Mouse (Mus musculus) neural tube, embryonic 11.5 days (tissue): ENCODE measurements around the gene Fbxl20. TPM values are rescaled to one million over a fixed set of nuclear protein-coding genes. Genes with fewer than 3 reads are reported as not detected.

Experiments used
- ATAC-seq: fragments of 200-750 bp; cut with Nextera tagmentation; 2 replicates; pipeline ENCODE4 v1.8.0; 2017; ENCODE audit warnings: moderate number of reproducible peaks, mild to moderate bottlenecking, moderate TSS enrichment, moderate library complexity; ENCODE audit not compliant: insufficient read depth, low FRiP score, low TSS enrichment
- DNase-seq: peaks from one replicate; pipeline ENCODE4 v3.0.0-alpha.2; 2015; ENCODE audit warnings: low spot score
- H3K27ac ChIP-seq: fragments of 300-500 bp; sonication (generic); 2 replicates; pipeline ENCODE4 v1.5.1; 2014; ENCODE audit warnings: low read depth, mild to moderate bottlenecking, low read length
- H3K27me3 ChIP-seq: fragments of 300-500 bp; sonication (generic); 2 replicates; pipeline ENCODE4 v1.6.1; 2014; ENCODE audit warnings: mild to moderate bottlenecking, low read length, mixed read lengths; ENCODE audit not compliant: control insufficient read depth, insufficient read depth
- H3K36me3 ChIP-seq: fragments of 300-500 bp; sonication (generic); 2 replicates; pipeline ENCODE4 v1.6.1; 2014; ENCODE audit warnings: mild to moderate bottlenecking, low read length, moderate library complexity, mixed read lengths; ENCODE audit not compliant: control insufficient read depth, insufficient read depth
- H3K4me1 ChIP-seq: fragments of 300-500 bp; sonication (generic); 2 replicates; pipeline ENCODE4 v1.6.1; 2014; ENCODE audit warnings: low read length, mixed read lengths; ENCODE audit not compliant: control insufficient read depth, insufficient read depth
- H3K4me2 ChIP-seq: fragments of 300-500 bp; sonication (generic); 2 replicates; pipeline ENCODE4 v1.6.1; 2014; ENCODE audit warnings: low read depth, mild to moderate bottlenecking, moderate library complexity
- H3K4me3 ChIP-seq: fragments of 300-500 bp; sonication (generic); 2 replicates; pipeline ENCODE4 v1.5.1; 2014; ENCODE audit warnings: low read depth, low read length
- H3K9ac ChIP-seq: fragments of 300-500 bp; sonication (generic); 2 replicates; pipeline ENCODE4 v1.6.1; 2014; ENCODE audit warnings: mild to moderate bottlenecking, low read length
- H3K9me3 ChIP-seq: fragments of 300-500 bp; sonication (generic); 2 replicates; pipeline ENCODE4 v1.6.1; 2016; ENCODE audit warnings: low read length; ENCODE audit not compliant: control insufficient read depth
- WGBS: fragments of 180-500 bp; shearing (Covaris S2); extraction: QIAGEN DNeasy Blood & Tissue Kit; methylation state at CpG from one replicate; pipeline ENCODE4 v1.1.7; 2014; 5-methylcytosine and 5-hydroxymethylcytosine counted together
- polyA plus RNA-seq: library from polyadenylated mRNA; unstranded; fragments of >200 nt; fragmentation: Nextera tagmentation; extraction: Ambion mirVana; gene quantifications from 2 replicates; pipeline ENCODE4 v1.2.1, GENCODE M21; 2014

Fbxl20 gene
- polyA plus RNA-seq, 1 experiment from 2014 or later: 24.1 TPM

- Histone ChIP-seq H3K4me3 (no peak overlapping the region), H3K9ac (no peak overlapping the region), H3K36me3 (no peaks in the 10 kb centered on the region), H3K4me2 (no peak overlapping the region), H3K27ac (no peak overlapping the region), H3K27me3 (no peaks in the 10 kb centered on the region), H3K4me1 (no peaks in the 10 kb centered on the region), H3K9me3 (no peaks in the 10 kb centered on the region)
- DNase-seq (no peak), ATAC-seq (no peak)
- 86% methylated on average over 8 of the region's 8 CpGs for WGBS
Observed at GRCm38 (mm10) chr11:98077086-98077485, 73.1 kb downstream of the Fbxl20 start.

DNA sequence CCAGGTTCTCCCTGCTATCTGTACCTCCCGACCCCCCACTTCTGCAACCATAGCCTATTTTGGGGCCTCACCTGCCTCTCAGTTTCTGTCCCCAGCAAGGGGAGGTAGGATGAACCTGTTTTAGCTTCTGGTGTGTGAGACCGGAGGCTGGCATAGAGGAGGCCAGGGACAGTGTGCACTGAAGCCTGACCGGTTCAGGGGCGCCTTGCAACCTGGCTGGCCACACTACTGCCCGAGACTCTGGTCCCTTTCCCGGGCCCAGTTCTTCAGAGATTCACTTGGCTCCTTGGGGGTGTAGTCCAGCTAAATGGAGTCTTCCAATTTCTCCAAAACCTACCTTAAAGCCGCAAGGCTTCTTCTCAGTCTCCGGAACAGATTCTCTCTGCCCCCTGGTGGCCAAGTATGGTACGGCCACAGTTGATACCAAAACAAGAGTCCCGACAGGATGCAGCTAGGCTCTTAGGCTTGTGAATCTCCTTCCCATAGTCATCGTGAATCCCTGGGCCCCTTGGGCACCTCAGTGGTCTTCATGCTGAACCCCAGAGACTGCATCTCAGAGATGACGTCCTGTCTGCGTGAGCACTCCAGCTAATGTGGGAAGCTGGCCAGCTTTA lies 74.9 kb downstream of the Fbxl20 start:
- H3K9me3 ChIP-seq: no peaks in the 10 kb centered on the region
- ATAC-seq (no peak), DNase-seq (peak; percentile 90)
- WGBS: 23% methylated on average over 13 of the region's 13 CpGs
- no peaks in the 10 kb centered on the region for H3K27me3 ChIP-seq
- H3K4me1 ChIP-seq: no peaks in the 10 kb centered on the region
- no peaks in the 10 kb centered on the region for H3K36me3 ChIP-seq
- no peak overlapping the region for H3K4me3 ChIP-seq
- H3K9ac ChIP-seq: no peak overlapping the region
- H3K4me2 ChIP-seq: no peak overlapping the region
- no peak overlapping the region for H3K27ac ChIP-seq

DNA sequence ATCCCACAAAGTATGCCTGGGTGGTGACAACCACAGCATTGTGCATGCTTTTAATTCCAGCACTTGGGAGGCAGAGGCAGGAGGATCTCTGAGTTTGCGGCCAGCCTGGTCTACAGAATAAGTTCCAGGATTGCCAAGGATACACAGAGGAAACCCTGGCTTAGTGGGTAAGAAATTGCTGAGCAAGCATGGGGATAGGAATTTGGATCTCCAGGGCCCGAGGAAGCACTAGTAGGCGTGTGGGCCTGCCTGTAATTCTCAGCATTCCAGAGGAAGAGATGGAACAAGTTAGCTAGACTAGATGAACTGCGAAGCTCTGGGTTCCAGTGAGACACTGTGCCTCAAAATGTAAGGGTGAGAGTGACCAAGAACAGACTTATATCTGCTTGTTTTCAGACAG lies 76.8 kb downstream of the Fbxl20 start:
- H3K27ac ChIP-seq: no peak overlapping the region
- 94% methylated on average over 4 of the region's 4 CpGs for WGBS

DNA sequence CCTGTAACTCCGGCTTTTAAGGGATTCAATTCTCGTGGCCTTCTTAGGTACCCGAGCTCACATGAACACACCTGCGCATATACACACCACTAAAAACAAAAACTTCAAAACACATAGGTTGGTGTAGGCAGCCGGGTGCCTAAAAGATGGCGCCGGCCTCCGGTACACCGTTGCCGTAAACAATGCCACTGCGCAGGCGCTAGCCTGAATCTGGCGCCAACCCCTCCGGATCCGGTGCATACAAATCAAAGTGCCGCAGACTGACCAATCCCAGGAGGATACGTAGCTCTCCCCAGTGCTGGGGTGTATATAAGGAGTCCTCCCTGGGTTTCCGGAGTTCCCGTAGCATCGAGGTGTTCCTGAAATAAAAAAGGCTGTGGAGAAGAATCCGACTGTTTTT lies 82.9 kb downstream of the Fbxl20 start:
- DNase-seq (no peak), ATAC-seq (no peak)
- Histone ChIP-seq H3K4me1 (no peaks in the 10 kb centered on the region), H3K4me2 (no peak overlapping the region), H3K4me3 (no peak overlapping the region), H3K9ac (no peak overlapping the region), H3K27ac (no peak overlapping the region), H3K36me3 (no peaks in the 10 kb centered on the region), H3K27me3 (no peaks in the 10 kb centered on the region), H3K9me3 (no peaks in the 10 kb centered on the region)
- WGBS: 92% methylated on average over 21 of the region's 21 CpGs

More for the DNA sequence above, 76.8 kb downstream of the Fbxl20 start:
- ATAC-seq (no peak), DNase-seq (no peak)
- no peaks in the 10 kb centered on the region for H3K36me3 ChIP-seq
- H3K4me2 ChIP-seq: no peak overlapping the region
- no peak overlapping the region for H3K4me3 ChIP-seq
- no peaks in the 10 kb centered on the region for H3K9me3 ChIP-seq
- H3K4me1 ChIP-seq: no peaks in the 10 kb centered on the region
- no peaks in the 10 kb centered on the region for H3K27me3 ChIP-seq
- H3K9ac ChIP-seq: no peak overlapping the region

DNA sequence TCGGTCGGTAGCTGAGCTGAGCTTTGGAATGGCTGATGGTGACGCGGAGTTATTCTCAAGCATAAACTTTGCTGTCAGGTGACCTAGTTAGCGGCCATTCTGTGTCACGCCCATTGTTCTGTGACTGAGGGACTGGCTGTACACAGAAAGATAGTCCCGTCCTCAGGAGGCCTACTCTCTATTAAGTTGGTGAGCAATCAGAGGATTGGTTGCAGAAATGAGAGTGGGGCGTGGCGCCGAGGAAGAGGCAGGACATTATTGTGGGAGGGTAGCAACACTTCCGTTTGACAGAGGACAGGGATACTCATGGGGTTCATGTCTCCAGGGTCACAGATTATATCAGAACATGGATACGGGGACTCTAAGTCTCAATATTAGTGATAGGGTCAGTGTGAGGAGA lies 84.0 kb downstream of the Fbxl20 start:
- Histone ChIP-seq H3K9me3 (no peaks in the 10 kb centered on the region), H3K9ac (no peak overlapping the region), H3K36me3 (no peaks in the 10 kb centered on the region), H3K4me2 (no peak overlapping the region), H3K27me3 (no peaks in the 10 kb centered on the region), H3K4me3 (no peak overlapping the region), H3K27ac (no peak overlapping the region), H3K4me1 (no peaks in the 10 kb centered on the region)
- DNase-seq (peak; percentile 2), ATAC-seq (no peak)
- 90% methylated on average over 12 of the region's 12 CpGs for WGBS

DNA sequence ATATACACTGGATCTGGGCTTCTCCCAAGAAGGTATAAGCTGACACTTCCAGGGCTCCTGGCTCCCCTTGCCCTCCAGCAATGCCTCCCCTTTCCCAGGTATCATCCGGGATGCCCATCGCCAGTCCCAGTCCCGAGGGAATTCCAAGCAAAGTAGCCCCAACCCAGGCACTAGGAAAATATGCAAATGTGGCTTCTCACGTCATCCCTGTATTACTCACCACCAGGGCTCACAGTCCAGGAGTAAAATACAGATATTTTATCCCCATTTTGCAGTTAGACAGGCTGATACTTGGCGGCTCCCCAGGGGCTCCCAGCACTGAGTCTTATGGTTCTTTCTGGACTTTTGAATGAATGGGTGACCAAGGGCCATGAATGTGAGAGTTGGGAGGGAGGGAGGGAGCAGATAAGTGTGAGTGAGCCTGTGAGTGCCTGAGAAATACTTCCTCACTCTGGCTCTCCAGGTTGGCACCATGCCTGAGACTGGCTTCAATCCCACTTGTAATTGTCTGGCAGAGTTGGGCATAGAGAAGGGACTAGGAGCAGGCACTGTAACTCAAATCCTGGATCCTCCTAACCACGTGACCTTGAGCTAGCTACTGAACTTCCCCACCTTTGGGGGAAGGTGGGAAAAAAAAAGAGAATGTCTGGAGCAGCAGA lies 88.2 kb downstream of the Fbxl20 start:
- Histone ChIP-seq H3K4me1 (no peaks in the 10 kb centered on the region; the same call in 1 of the 2 replicates), H3K9me3 (no peaks in the 10 kb centered on the region), H3K27ac (no peak overlapping the region), H3K4me3 (no peak overlapping the region), H3K36me3 (no peaks in the 10 kb centered on the region), H3K9ac (no peak overlapping the region), H3K4me2 (no peak overlapping the region), H3K27me3 (no peaks in the 10 kb centered on the region)
- WGBS: 65% methylated on average over 6 of the region's 6 CpGs
- peak; percentile 7 for DNase-seq
- ATAC-seq: no peak

DNA sequence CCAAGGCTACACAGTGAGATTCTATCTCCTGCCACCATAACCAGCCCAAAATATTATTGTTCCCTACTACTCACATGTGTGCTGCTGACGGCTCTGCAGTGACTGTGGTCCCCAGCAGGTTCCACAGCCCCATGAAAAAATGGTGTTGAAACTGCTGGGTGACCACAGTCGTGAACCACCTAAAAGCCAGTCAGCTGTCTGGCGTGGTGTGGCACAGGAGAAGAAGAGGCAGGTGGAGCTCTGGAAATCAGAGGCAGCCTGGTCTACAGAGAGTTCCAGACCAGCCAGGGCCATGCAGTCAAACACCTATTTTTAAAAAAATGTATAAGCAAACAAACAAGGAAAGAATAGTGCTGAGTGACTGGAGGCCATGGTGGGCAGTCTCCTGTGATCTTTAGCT lies 88.8 kb downstream of the Fbxl20 start:
- Histone ChIP-seq H3K27ac (no peak overlapping the region), H3K9ac (no peak overlapping the region), H3K36me3 (no peaks in the 10 kb centered on the region), H3K4me3 (no peak overlapping the region), H3K27me3 (no peaks in the 10 kb centered on the region), H3K9me3 (no peaks in the 10 kb centered on the region), H3K4me1 (no peaks in the 10 kb centered on the region; the same call in 1 of the 2 replicates), H3K4me2 (no peak overlapping the region)
- ATAC-seq (no peak), DNase-seq (no peak)
- WGBS: 83% methylated on average over 3 of the region's 3 CpGs

DNA sequence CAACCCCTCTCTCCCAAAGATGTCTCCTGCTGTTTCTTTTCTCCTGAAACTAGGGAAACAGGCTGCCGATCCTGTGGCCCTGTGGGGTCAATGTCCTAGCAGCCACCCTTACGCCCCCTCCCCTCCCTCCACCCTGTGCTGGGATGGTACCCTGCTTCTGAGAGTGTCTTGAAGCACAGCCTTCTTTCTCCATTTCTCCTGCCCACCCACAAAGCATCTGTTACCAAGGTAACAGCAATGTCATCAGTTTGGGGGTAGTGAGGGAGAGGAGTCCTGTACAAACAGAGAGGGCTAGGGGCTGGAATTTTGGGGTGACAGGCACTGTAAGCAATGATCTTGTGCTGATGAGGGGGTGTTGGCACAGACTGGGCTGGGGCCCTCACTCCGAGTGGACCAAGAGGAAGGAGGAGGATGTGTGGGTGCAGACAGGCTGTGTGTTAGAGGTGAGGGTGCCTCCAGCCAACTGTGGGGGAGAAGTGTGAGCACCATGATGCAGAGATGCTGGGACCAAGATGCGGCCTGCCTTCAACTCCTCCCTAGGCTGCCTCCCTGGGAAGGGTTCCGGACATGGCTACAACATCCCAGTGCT lies 90.0 kb downstream of the Fbxl20 start:
- H3K4me3 ChIP-seq: no peak overlapping the region
- no peak overlapping the region for H3K9ac ChIP-seq
- ATAC-seq (no peak), DNase-seq (peak; percentile 6)
- no peak overlapping the region for H3K4me2 ChIP-seq
- no peaks in the 10 kb centered on the region for H3K36me3 ChIP-seq
- H3K4me1 ChIP-seq: no peaks in the 10 kb centered on the region; the same call in 1 of the 2 replicates
- no peaks in the 10 kb centered on the region for H3K27me3 ChIP-seq
- no peak overlapping the region for H3K27ac ChIP-seq
- WGBS: 79% methylated on average over 5 of the region's 5 CpGs
- no peaks in the 10 kb centered on the region for H3K9me3 ChIP-seq

GRCm38 (mm10) chr11:98059662-98060061 lies 90.5 kb downstream of the Fbxl20 start:
- Histone ChIP-seq H3K27me3 (no peaks in the 10 kb centered on the region), H3K9me3 (no peaks in the 10 kb centered on the region), H3K36me3 (no peaks in the 10 kb centered on the region), H3K4me3 (no peak overlapping the region), H3K27ac (no peak overlapping the region), H3K4me1 (no peaks in the 10 kb centered on the region; the same call in 1 of the 2 replicates), H3K4me2 (no peak overlapping the region), H3K9ac (no peak overlapping the region)
- DNase-seq (peak; percentile 14), ATAC-seq (no peak)
- WGBS: 63% methylated on average over 7 of the region's 7 CpGs
